In genomic region chrX:71364554-71364991, GRCm38 (mm10) we compare ENCODE assay signal across 8 mouse cellular contexts. TPM values are rescaled to one million over a fixed set of nuclear protein-coding genes. Genes with fewer than 3 reads are reported as not detected.
DNase-seq lines count a peak whose midpoint lies in the region.

Gene Mtmr1 (plus strand): TSS chrX:71364760.

- H3K27ac ChIP-seq in hindbrain, embryonic 10.5 days = peak within 1 kb of the TSS; percentile 84

- H3K4me1 ChIP-seq in hindbrain, embryonic 10.5 days (replicated peaks) = no peaks in the 10 kb centered on the region

- H3K9me3 ChIP-seq in hindbrain, embryonic 10.5 days = no peaks in the 10 kb centered on the region; the same call in 1 of the 2 replicates

- H3K27me3 ChIP-seq in hindbrain, embryonic 10.5 days (ENCODE audit: insufficient read depth, poor library complexity, severe bottlenecking) = no peaks in the 10 kb centered on the region

- H3K36me3 ChIP-seq in hindbrain, embryonic 10.5 days = no peaks in the 10 kb centered on the region

- DNase-seq in Muller cell, postnatal 12 days (ENCODE audit: inconsistent ontology term) = peak; percentile 85
- DNase-seq in cerebellum, adult 9-11 months = peak; percentile 86
- DNase-seq in frontal cortex, adult 2 months (ENCODE audit: extremely low spot score in 1 of 2, low spot score in 1 of 2) = peak; percentile 6 to 69
- DNase-seq in hindbrain, embryonic 10.5 days (ENCODE audit: low spot score) = peak; percentile 69
- DNase-seq in layer of hippocampus, postnatal 25 days (ENCODE audit: extremely low spot score in 1 of 2, low spot score in 1 of 2) = peak; percentile 58 to 64
- peak; percentile 79 for DNase-seq in lung, postnatal 14 days
- DNase-seq in retina, adult 2 months (ENCODE audit: low read depth, low spot score) = peak; percentile 53
- peak; percentile 75 for DNase-seq in thymus, postnatal 25 days

- 11% methylated on average over 47 of the region's 47 CpGs for WGBS in hindbrain, embryonic 10.5 days

- H3K4me3 ChIP-seq in hindbrain, embryonic 10.5 days = peak within 1 kb of the TSS; percentile 62

RNA-seq across cellular contexts. Expression of gene Mtmr1, which starts in this region (rescaled TPM):
- 29.1 and 33.3 TPM in 2 replicates for polyA plus RNA-seq in frontal cortex, adult 2 months (2012; rRNA removed)
- polyA plus RNA-seq in hindbrain, embryonic 10.5 days (2016; fragmentation: Nextera tagmentation; extraction: Ambion mirVana) = 6.3 and 7.9 TPM in 2 replicates
- total RNA-seq in layer of hippocampus, postnatal 25 days (2021) = 10 to 100 TPM; 50.1 to 53.9 TPM

Comparison
In these comparisons a context has a peak if more than half of its experiments do, and no peak if none do; other contexts are left out.
1. Peak in every context shown above with its lines: DNase-seq, H3K4me3 ChIP-seq and H3K27ac ChIP-seq.